Mouse (Mus musculus) MEL (cell line): ENCODE results near the gene Arhgap24. TPM values are rescaled to one million over a fixed set of nuclear protein-coding genes. Genes with fewer than 3 reads are reported as not detected.

Source experiments
- DNase-seq: peaks from one replicate; pipeline ENCODE4 v3.0.0; 2011; ENCODE audit warnings: low read depth, low spot score
- H3K27ac ChIP-seq: 2 replicates; pipeline ENCODE4 v1.5.1; 2012; ENCODE audit warnings: low read depth, mild to moderate bottlenecking, control low read depth, low read length, moderate library complexity; ENCODE audit not compliant: control insufficient read depth
- H3K27me3 ChIP-seq, 2 experiments: fragments of 150-350 bp in 1 of 2; sonication (generic) in 1 of 2; 2 replicates each; pipeline ENCODE4 v1.6.1; 2012; ENCODE audit warnings: low read length in 2 of 2, mild to moderate bottlenecking in 2 of 2, improper control_type of control experiment in 1 of 2, moderate library complexity in 1 of 2; ENCODE audit not compliant: insufficient read depth in 2 of 2, control insufficient read depth in 1 of 2
- H3K36me3 ChIP-seq, 2 experiments: 2 replicates each; pipeline ENCODE4 v1.6.1; 2012 to 2014; ENCODE audit warnings: low read length in 2 of 2, improper control_type of control experiment in 1 of 2, inconsistent platforms in 1 of 2, mild to moderate bottlenecking in 1 of 2; ENCODE audit not compliant: insufficient read depth in 2 of 2, control insufficient read depth in 1 of 2
- H3K4me1 ChIP-seq, 2 experiments: fragments of 150-350 bp in 1 of 2; sonication (generic) in 1 of 2; 2 replicates each; pipeline ENCODE4 v1.6.1; 2012; ENCODE audit warnings: low read length in 2 of 2, improper control_type of control experiment in 1 of 2, mild to moderate bottlenecking in 1 of 2; ENCODE audit not compliant: insufficient read depth in 2 of 2, control insufficient read depth in 1 of 2
- H3K4me3 ChIP-seq, 2 experiments: fragments of 150-350 bp in 1 of 2; sonication (generic) in 1 of 2; 2 replicates each; pipeline ENCODE4 v1.5.1; 2012; ENCODE audit warnings: low read depth in 2 of 2, low read length in 2 of 2, mild to moderate bottlenecking in 2 of 2, moderate library complexity in 2 of 2, control low read depth in 1 of 2, improper control_type of control experiment in 1 of 2; ENCODE audit not compliant: control insufficient read depth in 1 of 2, insufficient read depth in 1 of 2
- H3K79me2 ChIP-seq: 2 replicates; pipeline ENCODE4 v1.6.1; 2012; ENCODE audit warnings: mild to moderate bottlenecking, low read length, moderate library complexity; ENCODE audit not compliant: control insufficient read depth, poor library complexity, insufficient read depth
- H3K9ac ChIP-seq: 2 replicates; pipeline ENCODE4 v1.6.1; 2012; ENCODE audit warnings: low read depth, mild to moderate bottlenecking, control low read depth, low read length, moderate library complexity; ENCODE audit not compliant: control insufficient read depth, poor library complexity, severe bottlenecking
- H3K9me3 ChIP-seq: fragments of 150-350 bp; sonication (generic); replicated peaks from 2 replicates; pipeline ENCODE4 v1.6.1; 2012; ENCODE audit warnings: mild to moderate bottlenecking, low read length, improper control_type of control experiment, moderate library complexity; ENCODE audit not compliant: insufficient read depth
- CHD1 ChIP-seq: IDR thresholded peaks from 2 replicates; pipeline ENCODE4 v1.6.1; 2012; ENCODE audit warnings: low read depth, mild to moderate bottlenecking, inconsistent platforms, low read length, improper control_type of control experiment
- CTCF ChIP-seq, 3 experiments: IDR thresholded peaks in 2 of 3; conservative IDR thresholded peaks in 1 of 3; 2 replicates each; pipeline ENCODE4 v1.5.1; 2011 to 2012; ENCODE audit warnings: low read length in 3 of 3, low read depth in 2 of 3, mild to moderate bottlenecking in 2 of 3, improper control_type of control experiment in 1 of 3, inconsistent platforms in 1 of 3, mixed read lengths in 1 of 3, moderate library complexity in 1 of 3; ENCODE audit not compliant: control insufficient read depth in 1 of 3, insufficient read depth in 1 of 3, poor library complexity in 1 of 3, severe bottlenecking in 1 of 3
- E2F4 ChIP-seq: IDR thresholded peaks from 2 replicates; pipeline ENCODE4 v1.6.1; 2011; ENCODE audit warnings: low read depth, low read length, improper control_type of control experiment, borderline replicate concordance
- EP300 ChIP-seq, 2 experiments: IDR thresholded peaks; 2 replicates each; pipeline ENCODE4 v1.6.1; 2011; ENCODE audit warnings: improper control_type of control experiment in 2 of 2, low read length in 2 of 2, low read depth in 1 of 2, mild to moderate bottlenecking in 1 of 2
- GABPA ChIP-seq: IDR thresholded peaks from 2 replicates; pipeline ENCODE4 v1.6.1; 2012; ENCODE audit warnings: low read depth, mild to moderate bottlenecking, inconsistent platforms, low read length, improper control_type of control experiment, moderate library complexity
- GATA1 ChIP-seq: IDR thresholded peaks from 2 replicates; pipeline ENCODE4 v1.6.1; 2011; ENCODE audit warnings: low read depth, low read length, improper control_type of control experiment
- JUND ChIP-seq: IDR thresholded peaks from 2 replicates; pipeline ENCODE4 v1.6.1; 2011; ENCODE audit warnings: low read depth, mild to moderate bottlenecking, improper control_type of control experiment, low read length
- KAT2A ChIP-seq: conservative IDR thresholded peaks from 2 replicates; pipeline ENCODE4 v1.6.1; 2012; ENCODE audit warnings: low read depth, low read length, improper control_type of control experiment, inconsistent platforms
- MEF2A ChIP-seq: IDR thresholded peaks from 2 replicates; pipeline ENCODE4 v1.6.1; 2014; ENCODE audit warnings: low read depth, mild to moderate bottlenecking, inconsistent platforms, low read length, improper control_type of control experiment; ENCODE audit not compliant: poor library complexity, insufficient replicate concordance, severe bottlenecking; ENCODE audit errors: extremely low read depth
- MYB ChIP-seq: IDR thresholded peaks from 2 replicates; pipeline ENCODE4 v1.6.1; 2011; ENCODE audit warnings: mild to moderate bottlenecking, low read depth, low read length, improper control_type of control experiment
- RCOR1 ChIP-seq: IDR thresholded peaks from 2 replicates; pipeline ENCODE4 v1.6.1; 2012; ENCODE audit warnings: low read depth, mild to moderate bottlenecking, inconsistent platforms, low read length, improper control_type of control experiment
- SIN3A ChIP-seq: IDR thresholded peaks from 2 replicates; pipeline ENCODE4 v1.6.1; 2012; ENCODE audit warnings: low read length, improper control_type of control experiment, inconsistent platforms
- SMC3 ChIP-seq: IDR thresholded peaks from 2 replicates; pipeline ENCODE4 v1.6.1; 2011; ENCODE audit warnings: low read depth, low read length, improper control_type of control experiment
- TAL1 ChIP-seq: IDR thresholded peaks from 2 replicates; pipeline ENCODE4 v1.6.1; 2012; ENCODE audit warnings: mild to moderate bottlenecking, inconsistent platforms, low read length, moderate library complexity, mixed read lengths
- TBP ChIP-seq: IDR thresholded peaks from 2 replicates; pipeline ENCODE4 v1.8.0; 2011; ENCODE audit warnings: low read depth, low read length, improper control_type of control experiment
- TCF12 ChIP-seq: IDR thresholded peaks from 2 replicates; pipeline ENCODE4 v1.6.1; 2014; ENCODE audit warnings: low read depth, mild to moderate bottlenecking, inconsistent platforms, low read length, improper control_type of control experiment, moderate library complexity
- UBTF ChIP-seq: IDR thresholded peaks from 2 replicates; pipeline ENCODE4 v1.6.1; 2012; ENCODE audit warnings: low read depth, mild to moderate bottlenecking, inconsistent platforms, low read length, improper control_type of control experiment, moderate library complexity, borderline replicate concordance; ENCODE audit not compliant: insufficient read depth
- USF1 ChIP-seq: IDR thresholded peaks from 2 replicates; pipeline ENCODE4 v1.6.1; 2014; ENCODE audit warnings: low read depth, mild to moderate bottlenecking, inconsistent platforms, low read length, improper control_type of control experiment, moderate library complexity
- USF2 ChIP-seq, 2 experiments: IDR thresholded peaks; 2 replicates each; pipeline ENCODE4 v1.6.1; 2011 to 2012; ENCODE audit warnings: improper control_type of control experiment in 2 of 2, low read length in 2 of 2, borderline replicate concordance in 1 of 2, inconsistent platforms in 1 of 2, low read depth in 1 of 2, mild to moderate bottlenecking in 1 of 2; ENCODE audit not compliant: insufficient read depth in 1 of 2
- ZC3H11A ChIP-seq: IDR thresholded peaks from 2 replicates; pipeline ENCODE4 v1.6.1; 2012; ENCODE audit warnings: low read depth, mild to moderate bottlenecking, inconsistent platforms, low read length, improper control_type of control experiment
- ZKSCAN1 ChIP-seq: IDR thresholded peaks from 2 replicates; pipeline ENCODE4 v1.6.1; 2012; ENCODE audit warnings: low read depth, mild to moderate bottlenecking, inconsistent platforms, low read length, improper control_type of control experiment, moderate library complexity
- ZMIZ1 ChIP-seq: IDR thresholded peaks from 2 replicates; pipeline ENCODE4 v1.6.1; 2012; ENCODE audit warnings: low read depth, mild to moderate bottlenecking, inconsistent platforms, low read length, improper control_type of control experiment, moderate library complexity
- ZNF384 ChIP-seq: IDR thresholded peaks from 2 replicates; pipeline ENCODE4 v1.6.1; 2012; ENCODE audit warnings: low read depth, mild to moderate bottlenecking, inconsistent platforms, low read length, improper control_type of control experiment
- polyA plus RNA-seq, 2 experiments: library from polyadenylated mRNA; stranded (reverse) in 1 of 2; unstranded in 1 of 2; fragments of >175 nt in 1 of 2; fragments of >200 nt in 1 of 2; gene quantifications; 2 replicates each; pipeline versions ENCODE4 v1.2.1 to v1.2.4; 2012; ENCODE audit warnings: low replicate concordance in 2 of 2, low read depth in 1 of 2; ENCODE audit not compliant: insufficient read length in 2 of 2, insufficient read depth in 1 of 2, missing spikeins in 1 of 2
- total RNA-seq: library from RNA; depleted of rRNA; stranded (reverse); fragments of 300-350 nt; gene quantifications from 2 replicates; pipeline ENCODE4 v1.2.3, GENCODE M21; 2012

Arhgap24 gene
- total and polyA plus RNA-seq, 3 experiments, result not detected

- Histone ChIP-seq H3K4me1 (no peaks in the 10 kb centered on the region), H3K4me3 (no peak overlapping the region), H3K9me3 (no peaks in the 10 kb centered on the region), H3K9ac (no peak overlapping the region), H3K27ac (no peak overlapping the region), H3K27me3 (no peaks in the 10 kb centered on the region), H3K79me2 (no peaks in the 10 kb centered on the region), H3K36me3 (no peaks in the 10 kb centered on the region)
- DNase-seq, result no peak
- no peak for TF ChIP-seq E2F4
- no peak for TF ChIP-seq MEF2A
- no peak for TF ChIP-seq JUND
- no peak for TF ChIP-seq GATA1
- TF ChIP-seq MYB, result no peak
- no peak for TF ChIP-seq EP300 (IDR thresholded peaks at IDR 0.05; ENCODE audit: low read depth in 1 of 2, low read length in 2 of 2)
- TF ChIP-seq TCF12, result no peak
- no peak for TF ChIP-seq USF2 (IDR thresholded peaks at IDR 0.05; ENCODE audit: borderline replicate concordance in 1 of 2, insufficient read depth in 1 of 2, low read depth in 1 of 2, low read length in 2 of 2)
- TF ChIP-seq ZNF384, result no peak
- no peak for TF ChIP-seq ZKSCAN1
Measured at GRCm38 (mm10) chr5:102615249-102615648, 134.1 kb downstream of the Arhgap24 start.

DNA sequence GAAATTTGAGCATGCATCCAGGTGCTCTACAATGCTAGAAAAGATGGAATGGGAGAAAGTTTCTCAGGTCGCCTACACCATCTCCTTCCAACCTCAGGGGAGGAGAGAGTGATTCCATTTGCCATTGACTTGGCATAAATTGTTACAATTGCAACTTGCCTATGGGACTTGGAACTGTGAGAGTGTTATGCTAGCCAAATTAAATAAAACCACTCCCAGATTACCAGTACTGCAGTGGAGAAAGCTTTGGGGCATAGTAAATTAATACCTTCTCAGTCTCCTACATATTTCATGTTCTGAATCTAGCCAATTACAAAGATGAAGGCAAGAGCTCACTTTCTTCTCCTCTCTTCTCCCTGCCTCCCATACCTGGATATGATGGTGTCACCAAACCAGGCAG lies 139.8 kb downstream of the Arhgap24 start:
- H3K9ac ChIP-seq, result no peak overlapping the region
- no peak overlapping the region for H3K4me3 ChIP-seq
- no peak for DNase-seq
- TF ChIP-seq UBTF, result no peak
- no peak for TF ChIP-seq ZKSCAN1
- no peak for TF ChIP-seq USF2 (IDR thresholded peaks at IDR 0.05; ENCODE audit: borderline replicate concordance in 1 of 2, insufficient read depth in 1 of 2, low read depth in 1 of 2, low read length in 2 of 2)
- TF ChIP-seq TCF12, result no peak
- TF ChIP-seq RCOR1, result no peak
- no peak for TF ChIP-seq KAT2A
- TF ChIP-seq TBP, result no peak
- TF ChIP-seq CTCF (IDR thresholded peaks at IDR 0.05 in 2 of 3, conservative IDR thresholded peaks at IDR 0.05 in 1 of 3; ENCODE audit: control insufficient read depth in 1 of 3, insufficient read depth in 1 of 3, low read depth in 2 of 3, low read length in 3 of 3, poor library complexity in 1 of 3, severe bottlenecking in 1 of 3), result no peak
- no peak for TF ChIP-seq SIN3A
- TF ChIP-seq ZC3H11A, result no peak
- no peak for TF ChIP-seq JUND
- TF ChIP-seq TAL1, result no peak
- TF ChIP-seq USF1, result no peak
- no peak for TF ChIP-seq GABPA
- no peak for TF ChIP-seq EP300 (IDR thresholded peaks at IDR 0.05; ENCODE audit: low read depth in 1 of 2, low read length in 2 of 2)
- TF ChIP-seq GATA1, result no peak
- TF ChIP-seq SMC3, result no peak
- no peak for TF ChIP-seq CHD1
- no peak for TF ChIP-seq ZMIZ1
- H3K9me3 ChIP-seq, result no peaks in the 10 kb centered on the region
- H3K79me2 ChIP-seq, result no peaks in the 10 kb centered on the region
- H3K27me3 ChIP-seq, result no peaks in the 10 kb centered on the region
- H3K36me3 ChIP-seq, result no peaks in the 10 kb centered on the region
- H3K27ac ChIP-seq, result no peak overlapping the region
- no peaks in the 10 kb centered on the region for H3K4me1 ChIP-seq
